Mouse (Mus musculus) C2C12 (cell line): Measurements from ENCODE around the gene Tssk2. TPM values are rescaled to one million over a fixed set of nuclear protein-coding genes. Genes with fewer than 3 reads are reported as not detected.

Source experiments
- H3K27me3 ChIP-seq: one replicate; pipeline ENCODE4 v1.6.1; 2011; ENCODE audit not compliant: control insufficient read depth, insufficient read depth, insufficient read length
- H3K36me3 ChIP-seq: one replicate; pipeline ENCODE4 v1.6.1; 2011; ENCODE audit not compliant: control insufficient read depth, insufficient read depth
- H3K4me3 ChIP-seq: one replicate; pipeline ENCODE4 v1.5.1; 2011; ENCODE audit warnings: mild to moderate bottlenecking, control low read depth; ENCODE audit not compliant: poor library complexity, insufficient read depth, severe bottlenecking
- H3K79me2 ChIP-seq: one replicate; pipeline ENCODE4 v1.6.1; 2011; ENCODE audit not compliant: control insufficient read depth, insufficient read depth
- H3K79me3 ChIP-seq: one replicate; pipeline ENCODE4 v1.6.1; 2011; ENCODE audit warnings: low read depth, control low read depth
- H3ac ChIP-seq: one replicate; pipeline ENCODE3; 2011; ENCODE audit warnings: low read depth; ENCODE audit not compliant: control insufficient read depth, insufficient read length
- CEBPB ChIP-seq: IDR thresholded peaks from one replicate; pipeline ENCODE4 v1.6.1; 2011; ENCODE audit warnings: low read depth, mild to moderate bottlenecking, control low read depth, moderate library complexity
- CTCF ChIP-seq: IDR thresholded peaks from one replicate; pipeline ENCODE4 v1.5.1; 2011; ENCODE audit not compliant: control insufficient read depth, insufficient read depth, insufficient read length
- FOSL1 ChIP-seq: IDR thresholded peaks from one replicate; pipeline ENCODE4 v1.8.0; 2011; ENCODE audit warnings: mild to moderate bottlenecking, low read length; ENCODE audit not compliant: poor library complexity, insufficient read depth, severe bottlenecking
- MAX ChIP-seq: IDR thresholded peaks from one replicate; pipeline ENCODE4 v1.6.1; 2011; ENCODE audit warnings: mild to moderate bottlenecking, control low read depth
- MYOD1 ChIP-seq: IDR thresholded peaks from one replicate; pipeline ENCODE4 v1.6.1; 2011; ENCODE audit warnings: low read depth; ENCODE audit not compliant: control insufficient read depth, insufficient read length
- MYOG ChIP-seq: IDR thresholded peaks from one replicate; pipeline ENCODE4 v1.6.1; 2011; ENCODE audit not compliant: control insufficient read depth, insufficient read length; ENCODE audit errors: extremely low read depth
- USF1 ChIP-seq: IDR thresholded peaks from one replicate; pipeline ENCODE4 v1.6.1; 2011; ENCODE audit warnings: low read depth, mild to moderate bottlenecking, control low read depth, moderate library complexity
- polyA plus RNA-seq: library from polyadenylated mRNA; unstranded; fragments of >200 nt; fragmentation: generic; extraction: Trizol; gene quantifications from one replicate; pipeline ENCODE4 v1.2.1, GENCODE M21; 2012; ENCODE audit warnings: missing spikeins

The Tssk2 gene
- polyA plus RNA-seq, 1 experiment, result 0.05 TPM

GRCm38 (mm10) chr16:17875174-17875573 is 23.3 kb upstream of the Tssk2 start:
- Histone ChIP-seq H3ac (no peak overlapping the region), H3K36me3 (peaks cover 24% of the 10 kb centered on the region), H3K79me2 (peaks cover 78% of the 10 kb centered on the region), H3K4me3 (no peak overlapping the region), H3K27me3 (no peaks in the 10 kb centered on the region), H3K79me3 (peaks cover 58% of the 10 kb centered on the region)
- TF ChIP-seq FOSL1, result no peak
- TF ChIP-seq MAX, result no peak
- no peak for TF ChIP-seq CEBPB
- TF ChIP-seq CTCF, result no peak
- no peak for TF ChIP-seq USF1
- TF ChIP-seq MYOD1, result no peak
- TF ChIP-seq MYOG, result no peak

GRCm38 (mm10) chr16:17876096-17876495 is 22.3 kb upstream of the Tssk2 start:
- Histone ChIP-seq H3K4me3 (no peak overlapping the region), H3K27me3 (no peaks in the 10 kb centered on the region), H3ac (no peak overlapping the region), H3K79me2 (peaks cover 87% of the 10 kb centered on the region), H3K79me3 (peaks cover 67% of the 10 kb centered on the region), H3K36me3 (peaks cover 17% of the 10 kb centered on the region)
- TF ChIP-seq FOSL1 (no peak), MYOG (no peak), MAX (no peak), CTCF (no peak), MYOD1 (no peak), CEBPB (no peak), USF1 (no peak)

GRCm38 (mm10) chr16:17879571-17879970 is 18.9 kb upstream of the Tssk2 start:
- no peak for TF ChIP-seq MYOG
- no peak for TF ChIP-seq CTCF
- no peak for TF ChIP-seq MAX
- TF ChIP-seq CEBPB, result no peak
- no peak for TF ChIP-seq FOSL1
- TF ChIP-seq MYOD1, result no peak
- no peak for TF ChIP-seq USF1
- Histone ChIP-seq H3K36me3 (peaks cover 28% of the 10 kb centered on the region), H3K79me3 (peaks cover 88% of the 10 kb centered on the region), H3K79me2 (peaks cover 100% of the 10 kb centered on the region), H3ac (no peak overlapping the region), H3K4me3 (no peak overlapping the region), H3K27me3 (no peaks in the 10 kb centered on the region)

- no peak for TF ChIP-seq USF1
- no peak for TF ChIP-seq FOSL1
- no peak for TF ChIP-seq MYOD1
- no peak for TF ChIP-seq CEBPB
- peaks cover 22% of the 10 kb centered on the region for H3K36me3 ChIP-seq
- H3K79me2 ChIP-seq, result peaks cover 100% of the 10 kb centered on the region
Observed at GRCm38 (mm10) chr16:17882196-17882595, 16.2 kb upstream of the Tssk2 start.

GRCm38 (mm10) chr16:17884116-17884515 is 14.3 kb upstream of the Tssk2 start:
- H3K4me3 ChIP-seq, result no peak overlapping the region
- H3ac ChIP-seq, result no peak overlapping the region
- TF ChIP-seq MAX (no peak), CTCF (no peak), FOSL1 (no peak), MYOG (no peak), USF1 (no peak), CEBPB (no peak), MYOD1 (no peak)
- no peaks in the 10 kb centered on the region for H3K27me3 ChIP-seq
- peaks cover 99% of the 10 kb centered on the region for H3K79me2 ChIP-seq
- H3K79me3 ChIP-seq, result peaks cover 78% of the 10 kb centered on the region
- peaks cover 16% of the 10 kb centered on the region for H3K36me3 ChIP-seq

More at GRCm38 (mm10) chr16:17882196-17882595, 16.2 kb upstream of the Tssk2 start:
- Histone ChIP-seq H3K79me3 (peaks cover 95% of the 10 kb centered on the region), H3K27me3 (no peaks in the 10 kb centered on the region), H3K4me3 (no peak overlapping the region), H3ac (no peak overlapping the region)
